ENCODE assay signal across 13 mouse cellular contexts in the genomic region with DNA sequence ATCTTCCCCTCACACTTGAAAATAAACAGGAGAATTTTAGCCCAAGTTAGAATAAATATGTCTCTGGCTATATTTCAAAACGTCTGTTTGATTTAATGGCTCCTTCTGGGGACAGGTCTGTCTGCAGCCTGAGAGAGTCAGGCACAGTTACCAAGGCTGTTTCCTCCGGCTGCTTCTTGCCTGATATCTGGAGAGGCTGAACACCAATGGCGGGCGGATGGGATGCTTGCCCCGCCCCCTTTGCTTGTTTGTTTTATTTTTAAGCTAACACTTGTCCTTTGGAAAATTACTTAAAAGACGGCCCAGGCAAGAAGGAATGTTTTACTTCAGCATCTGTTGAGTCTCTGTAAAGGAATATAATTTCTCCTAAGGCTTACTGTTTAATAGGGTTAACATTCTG. TPM values are rescaled to one million over a fixed set of nuclear protein-coding genes. Genes with fewer than 3 reads are reported as not detected.
DNase-seq lines count a peak whose midpoint lies in the region; ATAC-seq lines count a peak whose summit lies in the region.
"Had no signal": no experiment of that assay in that cellular context is flagged by ENCODE, and none has a peak within 500 bp of the region (broad histone marks: within the 10 kb centered on the region; RNA-seq: fewer than 3 reads in every experiment).

No protein-coding gene starts in this region.

- H3K9me3 ChIP-seq in intestine, embryonic 14.5 days (ENCODE audit: control insufficient read depth, low read length) = no peaks in the 10 kb centered on the region
- no peaks in the 10 kb centered on the region for H3K9me3 ChIP-seq in intestine, embryonic 16.5 days (ENCODE audit: control insufficient read depth, low read length)
- H3K9me3 ChIP-seq in midbrain, embryonic 14.5 days (ENCODE audit: control insufficient read depth, low read length) = no peaks in the 10 kb centered on the region
- H3K9me3 ChIP-seq: midbrain, embryonic 12.5 days had no signal

- H3K4me1 ChIP-seq in intestine, embryonic 14.5 days (replicated peaks; ENCODE audit: control insufficient read depth, insufficient read depth, low read length) = peaks cover 12% of the 10 kb centered on the region; the same call in 1 of the 2 replicates
- H3K4me1 ChIP-seq in intestine, embryonic 16.5 days (ENCODE audit: control insufficient read depth, insufficient read depth, low read length) = peaks cover 3% of the 10 kb centered on the region; the same call in 1 of the 2 replicates
- no peaks in the 10 kb centered on the region for H3K4me1 ChIP-seq in midbrain, embryonic 14.5 days (ENCODE audit: control insufficient read depth, insufficient read depth, low read length)
- H3K4me1 ChIP-seq: midbrain, embryonic 12.5 days had no signal

- no peak overlapping the region for H3K4me2 ChIP-seq in intestine, embryonic 14.5 days (ENCODE audit: low read length)
- no peak overlapping the region for H3K4me2 ChIP-seq in intestine, embryonic 16.5 days (ENCODE audit: low read depth, low read length)
- H3K4me2 ChIP-seq in midbrain, embryonic 14.5 days (ENCODE audit: low read length) = no peak overlapping the region
- H3K4me2 ChIP-seq: midbrain, embryonic 12.5 days had no signal

- H3K4me3 ChIP-seq in intestine, embryonic 14.5 days (ENCODE audit: low read depth, low read length) = no peak overlapping the region
- no peak overlapping the region for H3K4me3 ChIP-seq in intestine, embryonic 16.5 days (ENCODE audit: low read length)
- H3K4me3 ChIP-seq in midbrain, embryonic 14.5 days (replicated peaks; ENCODE audit: low read depth, low read length) = no peak overlapping the region
- H3K4me3 ChIP-seq: midbrain, embryonic 12.5 days had no signal

- WGBS in intestine, embryonic 14.5 days = 21% methylated on average over 6 of the region's 6 CpGs
- WGBS in intestine, embryonic 16.5 days = 28% methylated on average over 6 of the region's 6 CpGs
- WGBS in midbrain, embryonic 14.5 days = 73% methylated on average over 6 of the region's 6 CpGs

- no peaks in the 10 kb centered on the region for H3K36me3 ChIP-seq in intestine, embryonic 14.5 days (ENCODE audit: control insufficient read depth, insufficient read depth, low read length)
- no peaks in the 10 kb centered on the region for H3K36me3 ChIP-seq in intestine, embryonic 16.5 days (ENCODE audit: control insufficient read depth, insufficient read depth, low read length)
- no peaks in the 10 kb centered on the region for H3K36me3 ChIP-seq in midbrain, embryonic 14.5 days (ENCODE audit: control insufficient read depth, insufficient read depth, low read length)
- H3K36me3 ChIP-seq: midbrain, embryonic 12.5 days had no signal

- peak; percentile 29 for DNase-seq in adrenal gland, postnatal 10 days
- DNase-seq in adrenal gland, adult 2 months = no peak
- no peak for DNase-seq in intestine, embryonic 14.5 days (ENCODE audit: low spot score)
- peak; percentile 75 for DNase-seq in kidney, postnatal 14 days
- peak; percentile 76 for DNase-seq in lung, postnatal 36 days
- no peak for DNase-seq in midbrain, embryonic 14.5 days
- DNase-seq: adrenal gland, adult 8-10 months; cerebellum, postnatal 36 days had no signal

- peak overlapping the region; percentile 38; the same call in 1 of the 2 replicates for H3K27ac ChIP-seq in intestine, embryonic 14.5 days (ENCODE audit: low read depth)
- H3K27ac ChIP-seq in intestine, embryonic 16.5 days (ENCODE audit: low read length) = no peak overlapping the region
- no peak overlapping the region for H3K27ac ChIP-seq in midbrain, embryonic 14.5 days (replicated peaks; ENCODE audit: low read depth, low read length)
- H3K27ac ChIP-seq: hindbrain, postnatal 0 days; liver, embryonic 14.5 days; midbrain, embryonic 12.5 days had no signal

- no peak overlapping the region for H3K9ac ChIP-seq in intestine, embryonic 14.5 days (ENCODE audit: low read length)
- H3K9ac ChIP-seq in intestine, embryonic 16.5 days (ENCODE audit: low read depth, low read length) = no peak overlapping the region
- no peak overlapping the region for H3K9ac ChIP-seq in midbrain, embryonic 14.5 days (replicated peaks; ENCODE audit: low read length)
- H3K9ac ChIP-seq: liver, embryonic 14.5 days; midbrain, embryonic 12.5 days had no signal

- 0 out of 2 replicates have a peak, but pooled peaks have one; percentile 32 for ATAC-seq in intestine, embryonic 14.5 days (replicated peaks; ENCODE audit: low FRiP score, low TSS enrichment, low read depth)
- ATAC-seq in intestine, embryonic 16.5 days = no peak
- no peak for ATAC-seq in erythroid progenitor cell, adult 5-6 weeks (replicated peaks; ENCODE audit: low FRiP score, poor library complexity, severe bottlenecking)
- no peak for ATAC-seq in midbrain, embryonic 14.5 days (ENCODE audit: low FRiP score, low TSS enrichment)
- ATAC-seq: hindbrain, postnatal 0 days had no signal

- H3K27me3 ChIP-seq in intestine, embryonic 14.5 days (replicated peaks; ENCODE audit: control insufficient read depth, insufficient read depth, low read length) = no peaks in the 10 kb centered on the region
- no peaks in the 10 kb centered on the region for H3K27me3 ChIP-seq in intestine, embryonic 16.5 days (replicated peaks; ENCODE audit: control insufficient read depth, insufficient read depth, low read length)
- H3K27me3 ChIP-seq in midbrain, embryonic 14.5 days (ENCODE audit: control insufficient read depth, insufficient read depth, low read length) = no peaks in the 10 kb centered on the region
- H3K27me3 ChIP-seq: midbrain, embryonic 12.5 days had no signal

RNA-seq across cellular contexts. Expression of gene Samd4, which starts 50.1 kb away (rescaled TPM):
- 10 to 100 TPM; 14.3 to 18.6 TPM for total RNA-seq in adrenal gland, postnatal 10 days (2021)
- total RNA-seq in adrenal gland, adult 2 months (2021) = 10 to 100 TPM; 22.9 to 24.4 TPM
- polyA plus RNA-seq in adrenal gland, adult 2 months (2012; rRNA removed) = 14.7 and 16.5 TPM in 2 replicates
- 4.4 and 4.9 TPM in 2 replicates for polyA plus RNA-seq in intestine, embryonic 14.5 days (2014; fragmentation: Nextera tagmentation; extraction: Ambion mirVana)
- polyA plus RNA-seq in intestine, embryonic 16.5 days (2015; fragmentation: Nextera tagmentation; extraction: Ambion mirVana) = 4.2 and 4.7 TPM in 2 replicates
- total RNA-seq in erythroid progenitor cell, adult 5-6 weeks (2015; ENCODE audit: low replicate concordance) = 2.9 and 3.8 TPM in 2 replicates
- total RNA-seq in erythroid progenitor cell, adult 5-6 weeks (2017; ENCODE audit: low replicate concordance) = 0.45 and 2.2 TPM in 2 replicates
- polyA plus RNA-seq in midbrain, embryonic 14.5 days (2014; fragmentation: Nextera tagmentation; extraction: Ambion mirVana) = 2.8 and 3.1 TPM in 2 replicates

Comparison
In these comparisons a context has a peak if more than half of its experiments do, and no peak if none do; other contexts are left out.
1. DNase-seq: peak in adrenal gland, postnatal 10 days (single experiment), kidney, postnatal 14 days (single experiment) and lung, postnatal 36 days (single experiment); none in adrenal gland, adult 2 months (single experiment), intestine, embryonic 14.5 days (single experiment) and midbrain, embryonic 14.5 days (single experiment).